Mouse (Mus musculus) spleen, adult 18-20 months (tissue): ENCODE results near the gene Abhd17a.

ENCODE experiments used
- DNase-seq, 2 experiments: peaks; one replicate each; pipeline ENCODE4 v3.0.0; 2022; ENCODE audit warnings: mixed read lengths in 2 of 2

The Abhd17a gene

GRCm38 (mm10) chr10:80589879-80590854 is at the start of gene Abhd17a:
TSS of gene Abhd17a (minus strand) at chr10:80590341.
- DNase-seq = peak; percentile 90 to 95

GRCm38 (mm10) chr10:80635345-80635744 is 45.2 kb upstream of the Abhd17a start:
- DNase-seq = no peak

- no peak for DNase-seq
Observed at GRCm38 (mm10) chr10:80628925-80629324, 38.8 kb upstream of the Abhd17a start.

- DNase-seq = no peak
Observed at GRCm38 (mm10) chr10:80627685-80628084, 37.5 kb upstream of the Abhd17a start.

GRCm38 (mm10) chr10:80625764-80626163 is 35.6 kb upstream of the Abhd17a start:
- no peak for DNase-seq

GRCm38 (mm10) chr10:80623457-80624191 is 33.5 kb upstream of the Abhd17a start:
- peak; percentile 74 to 75 for DNase-seq

- peak in 1 of 2 experiments; percentile 64 for DNase-seq
Observed at GRCm38 (mm10) chr10:80622661-80623456, 32.7 kb upstream of the Abhd17a start, which contains the start of gene Csnk1g2. TSS of gene Csnk1g2 (plus strand) at chr10:80622838.

GRCm38 (mm10) chr10:80621940-80622660 is 32.0 kb upstream of the Abhd17a start:
- DNase-seq = peak; percentile 98 to 99

GRCm38 (mm10) chr10:80621690-80621939 is 31.5 kb upstream of the Abhd17a start:
- no peak for DNase-seq

- DNase-seq = no peak
Observed at GRCm38 (mm10) chr10:80620796-80621689, 30.9 kb upstream of the Abhd17a start.

GRCm38 (mm10) chr10:80620365-80620764 is 30.2 kb upstream of the Abhd17a start:
- DNase-seq = no peak

GRCm38 (mm10) chr10:80619465-80620244 is 29.5 kb upstream of the Abhd17a start:
- no peak for DNase-seq

- DNase-seq = peak; percentile 46 to 48
Observed at GRCm38 (mm10) chr10:80618181-80618580, 28.0 kb upstream of the Abhd17a start.

- DNase-seq = no peak
Observed at GRCm38 (mm10) chr10:80614351-80614750, 24.2 kb upstream of the Abhd17a start.

GRCm38 (mm10) chr10:80613821-80614220 is 23.7 kb upstream of the Abhd17a start:
- no peak for DNase-seq

- no peak for DNase-seq
Observed at GRCm38 (mm10) chr10:80611905-80612304, 21.8 kb upstream of the Abhd17a start.

GRCm38 (mm10) chr10:80611024-80611423 is 20.9 kb upstream of the Abhd17a start:
- DNase-seq = peak; percentile 56 to 75

GRCm38 (mm10) chr10:80610116-80610785 is 20.1 kb upstream of the Abhd17a start:
- no peak for DNase-seq

GRCm38 (mm10) chr10:80609269-80609924 is 19.3 kb upstream of the Abhd17a start:
- DNase-seq = no peak
